Mouse (Mus musculus): ENCODE results near the gene Add2. TPM values are rescaled to one million over a fixed set of nuclear protein-coding genes. Genes with fewer than 3 reads are reported as not detected.

Add2 gene
- polyA plus RNA-seq, 1 experiment from 2014 or later = 9.4 TPM

DNA sequence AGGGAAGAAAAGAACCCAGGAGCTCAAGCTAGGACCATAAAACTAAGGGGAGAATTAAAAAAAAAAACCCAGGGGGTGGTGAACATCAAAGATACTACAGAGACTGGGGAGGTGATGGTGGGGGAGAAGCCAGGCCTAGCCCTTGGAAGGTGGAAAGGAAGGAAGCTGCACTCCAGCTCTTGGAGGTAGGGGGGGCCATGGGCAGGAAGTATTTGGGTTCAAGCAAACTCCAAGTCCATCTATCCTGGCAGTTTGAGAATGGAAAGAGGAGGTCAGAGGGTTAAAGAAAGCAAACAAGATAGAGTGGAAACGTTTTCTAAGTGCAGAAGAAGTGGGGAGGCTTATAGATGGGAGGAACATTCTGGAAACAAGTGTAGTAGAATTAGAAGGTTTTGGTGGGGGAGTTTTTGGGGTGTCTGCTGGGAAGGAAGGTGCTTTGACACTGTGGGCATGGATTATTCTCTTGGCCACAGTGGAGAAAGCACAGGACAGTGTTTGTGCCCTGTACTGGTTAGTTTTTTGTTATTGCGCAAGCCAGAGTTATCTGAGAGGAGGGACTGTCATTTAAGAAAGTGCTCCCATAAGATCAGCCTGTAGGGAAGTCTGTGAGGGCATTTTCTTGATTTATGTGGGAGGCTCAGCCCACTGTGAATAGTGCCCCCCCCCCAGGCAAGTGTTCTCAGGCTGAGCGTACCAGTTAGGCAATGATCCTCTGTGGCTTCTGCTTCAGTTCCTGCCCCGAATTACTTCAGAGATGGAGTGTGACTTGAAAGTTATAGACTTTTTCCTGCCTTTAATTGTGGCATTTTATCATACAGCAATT lies 8.9 kb upstream of the Add2 start:
- no peak overlapping the region for H3K9ac ChIP-seq
- H3K4me3 ChIP-seq = no peak overlapping the region
- ATAC-seq (ENCODE audit: insufficient number of reproducible peaks, insufficient read depth, low FRiP score, low TSS enrichment, low read depth) = no peak
- no peak overlapping the region for H3K4me2 ChIP-seq
- no peaks in the 10 kb centered on the region for H3K36me3 ChIP-seq
- no peaks in the 10 kb centered on the region for H3K9me3 ChIP-seq
- H3K27me3 ChIP-seq = no peaks in the 10 kb centered on the region
- 58% methylated on average over 4 of the region's 4 CpGs for WGBS
- no peaks in the 10 kb centered on the region for H3K4me1 ChIP-seq
- no peak overlapping the region for H3K27ac ChIP-seq

DNA sequence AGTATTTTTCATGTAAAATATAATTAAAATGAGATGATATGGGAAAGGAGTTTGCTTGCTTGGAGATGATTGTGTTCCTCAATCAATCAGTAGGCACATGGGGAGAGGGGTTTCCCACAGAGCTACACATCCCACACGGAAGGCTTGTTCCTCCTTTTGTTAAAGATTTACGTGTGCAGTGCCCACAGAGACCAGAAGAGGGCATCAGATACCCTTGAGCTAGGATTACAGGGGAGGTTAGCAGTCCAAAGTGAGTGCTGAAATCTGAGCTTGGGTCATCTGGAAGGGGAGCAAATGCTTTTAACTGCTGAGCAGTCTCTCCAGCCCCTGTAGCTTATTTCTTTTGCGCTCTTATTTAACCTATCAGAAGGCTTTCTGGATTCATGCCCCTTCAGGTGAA lies 7.5 kb upstream of the Add2 start:
- H3K4me1 ChIP-seq = no peaks in the 10 kb centered on the region

DNA sequence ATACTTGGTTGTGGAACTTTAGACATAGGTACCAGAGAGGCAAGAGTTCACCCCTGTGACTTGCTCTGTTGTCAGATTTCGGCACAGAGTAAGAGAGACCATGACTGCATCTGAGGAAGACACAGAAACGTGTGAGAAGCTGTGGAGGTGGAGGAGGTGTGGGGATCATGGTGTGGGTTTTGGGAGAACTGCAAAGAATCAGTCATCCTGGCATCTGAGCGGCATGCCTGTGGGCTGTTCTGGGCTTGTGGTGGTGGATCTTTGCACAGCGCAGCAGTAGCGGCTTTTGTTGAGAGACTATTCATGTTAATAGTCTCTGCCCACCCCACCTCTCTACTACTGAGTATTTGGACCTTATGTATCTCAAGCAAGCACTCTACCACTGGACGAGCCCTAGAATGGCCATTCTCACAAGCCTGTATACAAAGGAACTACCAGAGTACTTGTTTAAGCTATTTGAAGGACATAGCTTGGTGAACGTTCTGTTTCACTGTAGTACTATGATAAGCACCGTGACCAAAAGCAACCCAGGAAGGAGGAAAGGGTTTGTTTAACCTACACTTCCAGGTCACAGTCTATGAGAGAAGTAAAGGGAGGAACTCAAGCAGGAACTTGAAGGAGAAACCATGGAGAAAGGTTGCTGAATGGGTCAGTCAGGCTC lies 1.7 kb upstream of the Add2 start:
- peaks cover 16% of the 10 kb centered on the region for H3K4me1 ChIP-seq
- no peak for ATAC-seq (ENCODE audit: insufficient number of reproducible peaks, insufficient read depth, low FRiP score, low TSS enrichment, low read depth)
- 84% methylated on average over 8 of the region's 8 CpGs for WGBS

More for the DNA sequence above, 7.5 kb upstream of the Add2 start:
- ATAC-seq (ENCODE audit: insufficient number of reproducible peaks, insufficient read depth, low FRiP score, low TSS enrichment, low read depth) = no peak
- no peak overlapping the region for H3K4me2 ChIP-seq
- H3K36me3 ChIP-seq = no peaks in the 10 kb centered on the region
- no peak overlapping the region for H3K4me3 ChIP-seq
- no peak overlapping the region for H3K9ac ChIP-seq
- H3K27ac ChIP-seq = no peak overlapping the region
- H3K27me3 ChIP-seq = no peaks in the 10 kb centered on the region
- WGBS = 20% methylated on average over 3 of the region's 3 CpGs
- H3K9me3 ChIP-seq = no peaks in the 10 kb centered on the region

DNA sequence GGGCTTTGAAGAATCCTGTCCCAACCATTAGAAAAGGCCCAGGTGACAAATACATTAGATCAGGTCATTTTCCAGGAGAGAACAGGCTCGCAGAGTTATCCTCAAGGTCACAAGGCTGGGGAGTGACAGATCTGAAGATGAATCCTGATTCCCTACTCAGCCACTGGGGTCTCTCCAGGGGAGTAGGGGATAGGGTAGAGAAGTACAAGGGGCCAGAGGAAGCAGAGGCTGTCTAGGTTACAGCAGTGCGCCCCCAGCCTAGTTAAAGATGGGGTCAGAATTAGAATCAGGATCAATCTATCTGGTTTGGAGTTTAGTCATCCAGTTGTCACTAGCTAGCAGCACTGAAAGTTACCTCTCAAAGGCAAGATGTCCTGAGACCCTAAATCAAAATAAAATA lies 331 bp upstream of the Add2 start:
- Histone ChIP-seq H3K4me3 (peak overlapping the region; percentile 57), H3K27ac (no peak overlapping the region), H3K9ac (peak overlapping the region; percentile 72), H3K4me2 (peak overlapping the region; percentile 96), H3K4me1 (peaks cover 16% of the 10 kb centered on the region), H3K27me3 (peaks cover 32% of the 10 kb centered on the region), H3K36me3 (no peaks in the 10 kb centered on the region), H3K9me3 (no peaks in the 10 kb centered on the region)
- WGBS = 47% methylated on average over 2 of the region's 2 CpGs
- no peak for ATAC-seq (ENCODE audit: insufficient number of reproducible peaks, insufficient read depth, low FRiP score, low TSS enrichment, low read depth)

More for the DNA sequence above, 1.7 kb upstream of the Add2 start:
- Histone ChIP-seq H3K9ac (no peak overlapping the region), H3K27ac (no peak overlapping the region), H3K36me3 (no peaks in the 10 kb centered on the region), H3K9me3 (no peaks in the 10 kb centered on the region), H3K27me3 (peaks cover 32% of the 10 kb centered on the region), H3K4me3 (no peak overlapping the region), H3K4me2 (no peak overlapping the region)

DNA sequence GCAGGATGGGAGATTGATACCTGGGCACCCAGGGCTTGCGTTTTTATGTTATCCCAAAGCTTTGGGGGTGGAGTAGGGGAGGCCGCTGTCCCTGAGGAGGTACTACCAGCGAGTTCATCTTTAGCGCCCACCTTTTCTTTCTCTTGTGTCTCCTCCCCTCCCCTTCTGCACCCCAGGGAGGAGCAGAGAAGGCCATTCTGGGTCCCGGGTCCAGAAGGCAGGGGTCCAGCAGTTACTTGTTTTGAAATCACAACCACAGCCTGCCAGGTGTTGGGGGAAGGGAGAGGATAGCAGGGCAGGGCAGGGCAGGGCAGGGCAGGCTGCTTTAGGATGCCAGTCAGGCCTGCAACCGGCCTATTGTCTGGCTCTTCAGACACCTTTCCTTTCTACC lies 837 bp downstream of the Add2 start:
- Histone ChIP-seq H3K9ac (peak overlapping the region; percentile 72), H3K9me3 (no peaks in the 10 kb centered on the region), H3K4me3 (peak overlapping the region; percentile 57), H3K36me3 (no peaks in the 10 kb centered on the region), H3K4me1 (peaks cover 16% of the 10 kb centered on the region), H3K27me3 (peaks cover 32% of the 10 kb centered on the region), H3K4me2 (peak overlapping the region; percentile 96), H3K27ac (no peak overlapping the region)
- no peak for ATAC-seq (ENCODE audit: insufficient number of reproducible peaks, insufficient read depth, low FRiP score, low TSS enrichment, low read depth)
- 14% methylated on average over 6 of the region's 6 CpGs for WGBS

DNA sequence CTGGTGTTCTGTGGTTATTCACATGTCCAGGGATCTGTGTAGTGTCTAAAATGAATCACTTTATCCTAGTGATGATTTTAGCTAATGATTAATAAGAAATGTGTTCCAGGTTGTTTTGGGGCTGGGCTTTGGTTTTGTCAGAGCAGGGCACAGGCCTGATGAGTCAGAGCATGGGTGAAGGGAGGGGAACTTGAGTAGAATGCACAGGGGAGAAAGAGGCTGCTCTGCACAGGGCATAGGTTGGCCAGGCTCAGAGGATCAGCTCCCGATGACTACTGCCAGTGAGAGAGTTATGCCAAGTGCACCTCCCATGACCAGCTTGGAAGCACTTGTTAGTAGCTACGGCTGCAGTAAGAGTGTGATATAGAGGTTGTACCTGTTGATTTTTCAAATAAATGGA lies 3.0 kb downstream of the Add2 start:
- H3K27me3 ChIP-seq = peaks cover 32% of the 10 kb centered on the region

DNA sequence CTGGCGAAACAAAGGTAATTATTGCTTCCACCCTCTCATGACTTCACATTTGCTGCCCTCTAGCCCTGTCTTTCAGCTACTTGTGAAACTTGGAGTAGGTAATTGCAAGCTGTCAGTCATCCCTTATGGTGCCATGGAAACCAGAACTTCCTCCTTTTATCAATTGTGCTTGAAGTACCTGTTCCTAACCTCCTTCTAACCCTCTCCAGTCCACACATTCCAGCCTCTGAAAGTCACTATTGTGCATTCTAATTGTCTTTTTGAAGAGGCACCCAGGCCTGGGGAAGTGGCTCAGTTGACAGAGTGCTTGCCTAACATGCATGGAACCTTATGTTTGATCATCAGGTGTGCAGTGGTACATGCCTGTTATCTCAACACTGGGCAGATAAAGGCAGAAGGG lies 5.2 kb downstream of the Add2 start:
- H3K36me3 ChIP-seq = no peaks in the 10 kb centered on the region
- no peak overlapping the region for H3K27ac ChIP-seq
- no peak overlapping the region for H3K9ac ChIP-seq
- peaks cover 15% of the 10 kb centered on the region for H3K27me3 ChIP-seq
- no peaks in the 10 kb centered on the region for H3K9me3 ChIP-seq
- 74% methylated on average over 1 of the region's 1 CpGs for WGBS
- no peak for ATAC-seq (ENCODE audit: insufficient number of reproducible peaks, insufficient read depth, low FRiP score, low TSS enrichment, low read depth)
- H3K4me2 ChIP-seq = no peak overlapping the region
- peaks cover 8% of the 10 kb centered on the region for H3K4me1 ChIP-seq
- H3K4me3 ChIP-seq = no peak overlapping the region

More for the DNA sequence above, 3.0 kb downstream of the Add2 start:
- H3K4me3 ChIP-seq = no peak overlapping the region
- no peak for ATAC-seq (ENCODE audit: insufficient number of reproducible peaks, insufficient read depth, low FRiP score, low TSS enrichment, low read depth)
- H3K27ac ChIP-seq = no peak overlapping the region
- H3K36me3 ChIP-seq = no peaks in the 10 kb centered on the region
- no peak overlapping the region for H3K4me2 ChIP-seq
- no peak overlapping the region for H3K9ac ChIP-seq
- 80% methylated on average over 2 of the region's 2 CpGs for WGBS
- H3K4me1 ChIP-seq = peaks cover 16% of the 10 kb centered on the region
- no peaks in the 10 kb centered on the region for H3K9me3 ChIP-seq

DNA sequence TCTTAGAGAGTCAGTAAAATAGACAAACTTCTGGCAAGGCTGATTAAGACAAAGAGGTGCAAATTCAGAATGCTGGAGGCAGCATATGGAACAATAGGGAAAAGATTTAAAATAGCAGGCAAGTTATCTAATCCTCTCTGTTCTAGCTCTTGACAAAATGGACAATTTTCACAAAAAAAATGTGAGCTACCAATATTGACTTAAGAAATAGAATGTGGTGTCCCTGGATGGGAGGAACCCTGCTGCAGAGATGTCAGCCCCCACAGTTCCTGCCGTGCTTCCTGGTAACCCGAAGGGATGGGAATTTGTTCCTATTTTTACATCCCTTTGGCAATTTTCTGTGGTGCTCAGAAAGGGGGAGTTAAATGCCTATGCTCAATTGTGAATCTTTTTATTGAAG lies 10.4 kb downstream of the Add2 start:
- no peaks in the 10 kb centered on the region for H3K36me3 ChIP-seq
- peaks cover 5% of the 10 kb centered on the region; the same call in 1 of the 2 replicates for H3K4me1 ChIP-seq
- no peak overlapping the region for H3K4me3 ChIP-seq
- H3K4me2 ChIP-seq = no peak overlapping the region
- no peak overlapping the region for H3K9ac ChIP-seq
- H3K27ac ChIP-seq = no peak overlapping the region
- WGBS = 63% methylated on average over 2 of the region's 2 CpGs
- no peak for ATAC-seq (ENCODE audit: insufficient number of reproducible peaks, insufficient read depth, low FRiP score, low TSS enrichment, low read depth)
- H3K9me3 ChIP-seq = no peaks in the 10 kb centered on the region
- H3K27me3 ChIP-seq = no peaks in the 10 kb centered on the region

DNA sequence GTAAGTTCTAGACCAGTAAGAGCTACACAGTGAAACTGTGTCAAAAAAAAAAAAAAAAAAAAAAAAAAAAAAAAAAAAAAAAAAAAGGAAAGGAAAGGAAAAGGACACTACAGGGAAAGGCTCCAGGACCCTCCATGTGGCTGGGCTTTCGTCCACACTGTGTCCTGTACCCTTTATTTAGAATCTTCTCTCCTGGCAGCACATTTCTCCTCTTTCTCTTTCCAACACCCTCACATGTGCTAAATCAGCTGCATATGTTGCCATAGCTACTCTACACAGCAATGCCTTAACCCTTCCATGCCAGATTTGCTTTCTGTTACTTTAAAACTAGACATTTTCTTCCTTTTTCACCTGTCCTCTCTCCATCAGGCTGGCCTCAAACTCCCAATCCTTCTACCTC lies 11.7 kb downstream of the Add2 start:
- 44% methylated on average over 1 of the region's 1 CpGs for whole genome bisulfite sequencing
- Histone ChIP-seq H3K4me1 (peaks cover 5% of the 10 kb centered on the region; the same call in 1 of the 2 replicates), H3K36me3 (no peaks in the 10 kb centered on the region), H3K9me3 (no peaks in the 10 kb centered on the region), H3K4me3 (no peak overlapping the region), H3K27me3 (no peaks in the 10 kb centered on the region), H3K9ac (no peak overlapping the region), H3K4me2 (no peak overlapping the region), H3K27ac (no peak overlapping the region)
- ATAC-seq (ENCODE audit: insufficient number of reproducible peaks, insufficient read depth, low FRiP score, low TSS enrichment, low read depth) = no peak

DNA sequence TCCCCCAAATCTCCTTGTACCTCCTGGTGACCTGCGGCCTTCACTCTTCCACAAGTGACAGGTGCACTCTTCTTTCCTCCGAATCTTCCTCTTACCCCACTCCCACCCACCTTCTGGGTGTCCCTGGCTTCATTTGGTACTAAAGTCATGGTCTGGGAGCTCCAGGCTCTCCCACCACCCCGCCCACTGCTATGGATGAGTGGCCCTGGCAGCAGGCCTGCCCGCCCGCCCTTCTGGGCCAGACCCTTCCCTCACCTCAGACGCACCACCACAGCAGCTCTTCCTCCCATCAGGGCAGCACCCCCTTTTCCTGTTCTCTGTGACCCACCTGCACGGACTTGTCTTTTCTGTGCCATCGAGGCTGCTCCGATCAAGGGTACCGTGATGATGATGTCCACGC lies 19.0 kb downstream of the Add2 start:
- Histone ChIP-seq H3K9ac (no peak overlapping the region), H3K4me1 (0 out of 2 replicates have a peak, but pooled peaks cover 3% of the 10 kb centered on the region), H3K9me3 (no peaks in the 10 kb centered on the region), H3K27me3 (no peaks in the 10 kb centered on the region), H3K4me3 (no peak overlapping the region), H3K4me2 (no peak overlapping the region), H3K27ac (no peak overlapping the region), H3K36me3 (no peaks in the 10 kb centered on the region)
- 82% methylated on average over 11 of the region's 11 CpGs for WGBS
- no peak for ATAC-seq (ENCODE audit: insufficient number of reproducible peaks, insufficient read depth, low FRiP score, low TSS enrichment, low read depth)

DNA sequence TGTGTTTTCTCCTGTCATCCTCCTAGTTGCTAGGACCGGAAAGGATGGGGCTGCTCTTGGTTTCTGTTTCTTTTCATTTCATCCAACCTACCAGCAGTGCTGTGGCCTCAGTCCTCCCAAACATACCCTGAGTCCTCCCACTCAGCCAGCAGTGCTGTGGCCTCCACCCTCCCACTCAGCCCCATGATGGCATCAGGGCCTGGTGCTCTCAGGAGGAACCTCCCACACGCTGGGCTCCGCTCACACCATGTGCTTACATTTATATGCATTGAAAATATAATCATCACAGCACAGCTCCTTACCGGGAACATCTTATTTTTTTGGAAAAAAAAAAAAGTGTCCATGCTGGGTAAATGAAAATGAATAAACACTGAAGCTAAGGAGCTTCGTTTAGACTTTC lies 20.0 kb downstream of the Add2 start:
- H3K9me3 ChIP-seq = no peaks in the 10 kb centered on the region
- 0 out of 2 replicates have a peak, but pooled peaks cover 3% of the 10 kb centered on the region for H3K4me1 ChIP-seq
- H3K27me3 ChIP-seq = no peaks in the 10 kb centered on the region
- H3K4me3 ChIP-seq = no peak overlapping the region
- no peak overlapping the region for H3K4me2 ChIP-seq
- no peaks in the 10 kb centered on the region for H3K36me3 ChIP-seq
- WGBS = 71% methylated on average over 5 of the region's 5 CpGs
- H3K27ac ChIP-seq = no peak overlapping the region
- ATAC-seq (ENCODE audit: insufficient number of reproducible peaks, insufficient read depth, low FRiP score, low TSS enrichment, low read depth) = no peak
- no peak overlapping the region for H3K9ac ChIP-seq
